Mouse (Mus musculus) v-Abl transformed pro-B cells (cell line): Measurements from ENCODE around the gene Tmem86b.

Experiments used
- in situ Hi-C, 2 experiments: fragments of 400-800 bp; cut with MboI; formaldehyde crosslinking; loops; one replicate each; pipeline ENCODE4 v1.15.1; 2025; ENCODE audit not compliant: unreplicated experiment in 2 of 2

The Tmem86b gene

DNA sequence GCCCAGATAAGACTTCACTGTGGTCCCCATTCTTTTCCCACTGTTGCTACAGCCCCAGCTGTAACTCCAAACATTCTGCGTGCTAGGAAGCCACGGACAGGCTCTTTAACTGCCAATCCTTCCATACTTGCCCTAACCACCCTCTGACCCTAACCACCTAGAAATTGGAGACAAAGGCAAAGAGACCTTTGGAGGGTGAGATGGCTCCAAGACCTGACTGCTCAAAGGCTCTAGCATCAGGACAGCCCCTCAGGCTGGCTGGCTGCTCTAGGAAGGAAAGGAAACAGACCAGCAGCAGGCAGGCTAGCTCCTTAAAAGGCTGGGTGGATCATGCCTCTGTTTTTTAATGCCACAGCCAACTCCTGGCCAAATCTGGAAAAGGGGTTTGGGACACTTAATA, 23.0 kb upstream of the Tmem86b start:
- in situ Hi-C loops, result loop anchor here (25.0 kb wide), 2 partner anchors 408 to 967 kb away; partner anchors contain the start of genes Mboat7 (in 2 of the 2), Tmc4 (in 2 of the 2), Tsen34 (in 2 of the 2) and U2af2 (in 1 of the 2)

DNA sequence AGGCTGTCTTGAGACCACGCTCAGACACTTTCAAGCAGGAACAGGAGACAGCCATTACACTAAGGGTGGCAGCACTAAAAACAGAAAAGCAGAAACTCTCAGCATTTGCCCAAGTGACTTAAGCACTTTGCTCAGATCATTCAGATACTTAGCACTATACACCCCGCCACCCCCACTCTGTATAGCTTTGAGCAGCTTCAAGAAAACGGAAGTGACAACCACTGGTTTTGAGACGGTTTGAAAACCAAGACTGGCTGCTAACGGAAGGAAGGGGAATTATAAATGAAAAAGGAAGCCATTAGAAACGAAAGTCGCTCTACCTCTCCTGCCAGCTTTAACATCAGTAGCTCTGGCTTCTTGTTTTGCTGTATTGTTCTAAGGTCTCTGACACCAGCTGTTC, 22.6 kb upstream of the Tmem86b start:
- in situ Hi-C loops, result loop anchor here (25.0 kb wide), 2 partner anchors 409 to 966 kb away; partner anchors contain the start of genes Mboat7 (in 2 of the 2), Tmc4 (in 2 of the 2), Tsen34 (in 2 of the 2) and U2af2 (in 1 of the 2)

DNA sequence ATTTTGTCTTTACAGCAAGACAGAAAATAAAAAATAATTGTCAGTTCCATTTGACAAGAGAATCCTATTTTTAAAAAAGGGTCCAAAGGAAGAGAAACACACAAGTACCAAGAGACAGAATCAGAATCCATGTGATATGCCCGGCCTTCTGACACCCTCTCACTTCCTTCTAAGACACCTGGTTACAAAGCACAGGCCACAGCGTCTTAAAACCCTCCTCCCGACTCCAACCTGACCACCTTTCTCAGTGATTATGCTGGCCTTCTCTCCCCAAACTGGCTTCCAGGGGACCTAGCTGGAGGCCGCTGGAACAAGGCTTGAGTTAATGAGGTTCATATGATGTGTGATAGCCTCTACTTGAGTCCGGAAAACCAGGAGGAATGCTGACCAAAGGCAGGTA, 22.1 kb upstream of the Tmem86b start:
- in situ Hi-C loops, result loop anchor here (25.0 kb wide), 2 partner anchors 409 to 966 kb away; partner anchors contain the start of genes Mboat7 (in 2 of the 2), Tmc4 (in 2 of the 2), Tsen34 (in 2 of the 2) and U2af2 (in 1 of the 2)

DNA sequence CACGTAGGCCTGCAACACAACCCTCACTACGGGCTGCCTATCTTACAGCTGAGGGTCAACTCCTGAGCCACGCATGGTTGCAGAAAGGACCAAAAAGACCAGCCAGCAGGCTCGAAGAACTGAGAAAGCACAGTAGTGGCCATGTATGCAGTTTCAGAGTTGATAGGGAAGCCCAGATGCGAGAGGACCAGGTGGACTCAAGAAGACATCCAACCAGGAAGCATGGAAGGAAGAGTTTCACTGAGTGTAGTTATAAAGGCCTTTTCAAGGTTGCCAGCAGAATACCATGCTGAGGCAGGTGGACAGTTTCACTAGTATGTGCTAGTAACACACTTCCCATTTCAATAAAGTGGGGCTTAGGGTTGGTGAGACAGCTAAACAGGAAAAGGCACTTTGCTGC, 21.5 kb upstream of the Tmem86b start:
- in situ Hi-C loops, result loop anchor here (25.0 kb wide), 2 partner anchors 410 to 965 kb away; partner anchors contain the start of genes Mboat7 (in 2 of the 2), Tmc4 (in 2 of the 2), Tsen34 (in 2 of the 2) and U2af2 (in 1 of the 2)

DNA sequence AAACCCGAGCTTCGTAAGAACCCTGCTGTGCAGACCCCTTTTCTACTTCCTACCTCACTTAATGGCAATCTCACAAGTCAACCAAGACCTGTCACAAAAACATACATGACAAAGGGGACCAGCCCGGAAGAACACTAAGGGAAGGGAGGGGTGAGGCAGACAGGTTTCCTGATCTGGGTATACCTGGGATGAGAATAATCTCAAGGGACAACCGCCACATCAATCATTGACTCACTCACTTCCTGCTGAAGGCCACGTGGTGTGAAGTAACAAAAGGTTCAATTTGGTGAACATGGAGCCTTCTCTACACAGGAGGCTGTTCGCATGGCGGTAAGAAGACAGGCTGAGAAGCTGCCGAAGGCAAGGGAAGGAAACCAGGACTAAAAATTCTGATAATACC, 20.4 kb upstream of the Tmem86b start:
- in situ Hi-C loops, result loop anchor here (25.0 kb wide), 2 partner anchors 411 to 964 kb away; partner anchors contain the start of genes Mboat7 (in 2 of the 2), Tmc4 (in 2 of the 2), Tsen34 (in 2 of the 2) and U2af2 (in 1 of the 2)

DNA sequence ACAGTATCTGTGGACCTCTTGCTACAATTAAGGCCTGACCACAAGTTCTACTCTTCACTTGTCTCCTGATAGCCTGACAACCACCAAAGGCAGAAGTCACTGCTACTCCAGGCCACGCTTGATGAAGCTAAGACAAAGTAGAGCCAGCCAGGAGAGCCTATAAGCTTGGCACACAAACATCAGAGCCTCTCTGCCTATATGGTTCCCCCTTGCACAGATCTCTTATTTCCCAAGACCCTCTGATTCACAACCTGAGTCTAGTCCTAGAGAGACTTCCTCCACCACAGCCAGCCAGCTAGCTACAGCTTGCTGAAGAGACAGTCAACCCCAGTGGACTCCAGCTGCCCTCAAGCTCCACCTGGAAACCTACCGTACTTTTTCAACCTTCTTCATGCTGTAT, 16.8 kb upstream of the Tmem86b start:
- in situ Hi-C loops, result loop anchor here (10.0 to 25.0 kb wide), 3 partner anchors 277 to 1361 kb away; partner anchors contain the start of genes Leng8 (in 1 of the 2), Myadm (in 1 of the 2), Nat14 (in 1 of the 2) and Prkcg (in 1 of the 2)

DNA sequence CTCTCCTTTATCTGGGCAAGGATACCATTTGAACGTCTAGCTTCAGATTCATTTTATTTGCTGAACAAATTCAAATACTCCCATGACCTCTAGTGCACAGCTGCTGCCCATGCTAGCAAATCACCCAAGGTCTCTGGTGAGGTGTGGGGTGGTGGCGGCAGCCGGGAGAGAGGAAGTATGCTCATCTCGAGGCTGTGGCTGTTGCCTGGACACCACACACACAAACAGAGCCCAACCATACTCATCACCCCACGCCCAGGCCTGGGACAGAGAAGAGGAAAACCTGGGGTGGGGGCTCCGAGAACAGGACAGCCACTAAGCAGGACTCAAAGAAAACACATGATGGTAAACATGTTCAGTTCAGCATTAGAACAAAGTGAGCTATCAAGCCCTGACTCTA, 16.1 kb upstream of the Tmem86b start:
- in situ Hi-C loops, result loop anchor here (10.0 to 25.0 kb wide), 3 partner anchors 278 to 1360 kb away; partner anchors contain the start of genes Leng8 (in 1 of the 2), Myadm (in 1 of the 2), Nat14 (in 1 of the 2) and Prkcg (in 1 of the 2)

DNA sequence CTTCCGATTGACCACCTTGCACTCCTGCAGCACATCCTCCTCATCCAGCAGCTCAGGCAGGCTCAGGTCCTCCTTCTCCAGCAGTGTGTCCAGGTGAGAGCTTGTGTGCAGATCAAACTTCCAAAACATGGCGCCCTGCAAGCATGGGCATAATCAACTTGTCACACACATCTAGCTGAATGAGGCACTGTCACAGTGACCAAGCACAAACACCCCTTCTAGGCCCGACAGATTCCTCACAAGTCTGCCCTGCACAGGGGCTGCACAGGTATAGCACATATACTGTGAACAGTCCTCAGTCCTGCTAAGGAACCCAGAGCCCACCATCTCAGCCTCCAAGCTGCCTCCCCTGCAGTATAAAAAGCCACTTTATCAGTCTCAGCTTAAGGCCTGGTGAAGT, 15.6 kb upstream of the Tmem86b start:
- in situ Hi-C loops, result loop anchor here (10.0 to 25.0 kb wide), 3 partner anchors 278 to 1360 kb away; partner anchors contain the start of genes Leng8 (in 1 of the 2), Myadm (in 1 of the 2), Nat14 (in 1 of the 2) and Prkcg (in 1 of the 2)

DNA sequence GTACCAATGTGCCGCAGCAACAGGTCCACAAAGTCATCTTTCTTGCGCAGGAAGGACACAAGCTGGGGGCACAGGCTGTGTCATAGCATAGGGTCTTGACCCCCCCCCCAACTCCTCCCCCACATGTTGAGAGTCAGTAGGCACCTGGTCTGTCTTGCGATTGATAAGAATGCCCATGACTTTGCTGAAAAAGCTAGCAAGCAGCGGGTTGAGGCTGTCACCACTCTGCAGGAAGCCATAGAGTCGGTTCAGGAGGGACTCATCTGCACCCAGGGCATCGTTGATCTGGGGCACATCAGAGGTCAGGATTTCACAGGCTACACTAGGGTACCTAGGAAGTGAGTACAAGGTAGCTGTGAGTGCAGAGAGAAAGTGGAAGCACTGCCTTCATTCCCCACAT, 12.0 kb upstream of the Tmem86b start:
- in situ Hi-C loops, result loop anchor here (5.0 to 25.0 kb wide), 4 partner anchors 39 to 1356 kb away; partner anchors contain the start of genes Leng8 (in 1 of the 2), Myadm (in 1 of the 2), Nat14 (in 1 of the 2) and Prkcg (in 1 of the 2)

DNA sequence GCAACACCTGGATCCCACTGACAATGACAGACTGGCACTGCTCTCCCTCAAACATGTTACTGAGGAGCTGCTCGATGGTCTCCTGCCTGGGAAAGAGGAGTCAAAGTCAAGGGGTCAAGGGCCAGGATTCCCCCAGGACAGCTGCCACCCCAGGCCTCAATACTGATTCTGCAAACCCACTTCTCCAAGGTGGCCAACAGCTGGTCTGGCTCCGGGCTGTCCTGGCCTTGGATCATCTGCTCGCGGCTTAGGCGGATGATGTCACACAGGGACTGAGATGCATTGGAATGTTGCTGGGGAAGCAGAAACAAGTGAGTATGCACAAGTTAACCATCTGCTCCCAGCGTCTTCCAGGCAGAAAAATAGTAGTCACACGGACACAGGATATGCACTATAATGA, 10.7 kb upstream of the Tmem86b start:
- in situ Hi-C loops, result loop anchor here (5.0 to 25.0 kb wide), 4 partner anchors 40 to 1355 kb away; partner anchors contain the start of genes Leng8 (in 1 of the 2), Myadm (in 1 of the 2), Nat14 (in 1 of the 2) and Prkcg (in 1 of the 2)

DNA sequence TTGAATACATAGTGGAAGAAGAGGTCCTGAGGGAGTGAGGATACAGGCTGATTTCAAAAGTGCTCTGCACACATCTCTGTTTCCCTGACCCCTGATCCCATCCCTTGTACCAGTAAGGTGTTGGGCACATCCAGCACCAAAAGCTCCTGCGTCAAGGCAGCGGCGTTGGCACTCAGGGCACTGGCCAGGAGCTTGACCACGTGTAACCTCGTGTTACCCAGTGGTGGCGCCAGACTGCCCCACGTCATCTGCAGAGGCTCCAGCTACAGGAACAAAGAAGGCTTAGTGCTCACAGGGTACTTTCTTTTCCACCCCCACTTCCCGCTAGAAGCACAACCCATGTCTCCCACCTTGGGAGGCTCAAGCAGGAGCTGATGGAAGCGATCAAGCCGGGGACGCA, 9.9 kb upstream of the Tmem86b start:
- in situ Hi-C loops, result loop anchor here (5.0 to 25.0 kb wide), 4 partner anchors 41 to 1354 kb away; partner anchors contain the start of genes Leng8 (in 1 of the 2), Myadm (in 1 of the 2), Nat14 (in 1 of the 2) and Prkcg (in 1 of the 2)

DNA sequence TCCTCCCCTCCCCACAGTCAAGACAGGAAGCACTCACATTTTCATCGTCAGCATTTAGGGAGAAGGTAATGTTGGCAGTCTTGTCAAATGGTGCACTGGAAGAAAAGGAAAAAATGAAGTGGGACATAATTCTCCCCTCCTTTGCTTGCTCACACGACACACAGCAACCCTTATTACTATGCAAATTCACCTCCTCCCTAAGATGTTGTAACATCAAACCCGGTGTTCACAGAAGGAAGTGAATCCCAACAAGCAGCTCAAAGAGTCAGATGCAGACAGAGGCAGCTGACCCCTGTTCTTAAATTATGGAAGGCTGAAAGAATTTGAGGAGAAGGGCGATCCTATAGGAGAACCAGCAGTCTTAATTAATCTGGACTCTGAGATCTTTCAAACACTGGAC, 5.0 kb upstream of the Tmem86b start:
- in situ Hi-C loops, result loop anchor here (25.0 kb wide), 2 partner anchors 499 to 1349 kb away; partner anchors contain the start of genes Leng8 (in 1 of the 2), Myadm (in 1 of the 2) and Prkcg (in 1 of the 2)

DNA sequence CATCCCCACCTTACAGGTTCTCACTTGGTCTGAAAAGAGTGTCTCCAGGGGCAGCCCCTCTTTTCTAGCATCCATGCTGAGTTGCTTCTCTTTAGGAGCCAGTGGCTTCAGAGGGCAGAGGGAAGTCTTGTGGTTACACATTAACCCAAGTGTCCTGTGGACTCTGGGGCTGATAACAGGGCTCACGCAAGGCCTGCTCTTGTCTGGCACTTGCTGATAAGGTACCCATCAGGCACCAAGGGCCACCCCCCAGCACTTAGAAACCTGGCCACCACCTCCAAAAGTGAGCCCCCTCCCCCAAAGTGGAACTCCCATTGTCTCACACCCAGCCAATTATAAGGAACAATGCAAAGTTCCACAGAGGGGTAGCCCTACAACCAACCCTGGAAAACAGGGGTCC, 1.0 kb downstream of the Tmem86b start:
- in situ Hi-C loops, result loop anchor here (25.0 kb wide), 2 partner anchors 493 to 1343 kb away; partner anchors contain the start of genes Leng8 (in 1 of the 2), Myadm (in 1 of the 2) and Prkcg (in 1 of the 2)

DNA sequence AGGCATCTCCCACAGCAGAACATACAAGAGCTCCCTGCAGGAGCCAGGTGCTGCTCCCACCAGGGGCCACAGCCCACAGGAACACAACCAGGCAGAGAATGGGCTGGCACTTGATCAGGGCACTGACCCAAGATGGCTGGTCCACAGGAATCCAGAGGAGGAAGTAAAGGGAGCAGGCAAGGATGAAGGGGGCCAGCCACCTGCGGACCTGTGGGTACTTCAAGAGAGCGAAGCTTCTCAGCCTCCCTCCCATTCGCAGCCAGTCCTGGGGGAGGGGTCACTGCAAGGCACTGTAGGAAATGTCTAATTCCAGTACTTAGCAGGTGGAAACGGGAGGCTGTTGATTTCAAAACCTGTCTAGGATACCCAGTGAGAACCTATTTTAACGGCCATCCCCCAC, 1.6 kb downstream of the Tmem86b start:
- in situ Hi-C loops, result loop anchor here (5.0 to 25.0 kb wide), 4 partner anchors 168 to 1342 kb away; partner anchors contain the start of genes Leng8 (in 1 of the 2), Myadm (in 1 of the 2) and Prkcg (in 1 of the 2)

DNA sequence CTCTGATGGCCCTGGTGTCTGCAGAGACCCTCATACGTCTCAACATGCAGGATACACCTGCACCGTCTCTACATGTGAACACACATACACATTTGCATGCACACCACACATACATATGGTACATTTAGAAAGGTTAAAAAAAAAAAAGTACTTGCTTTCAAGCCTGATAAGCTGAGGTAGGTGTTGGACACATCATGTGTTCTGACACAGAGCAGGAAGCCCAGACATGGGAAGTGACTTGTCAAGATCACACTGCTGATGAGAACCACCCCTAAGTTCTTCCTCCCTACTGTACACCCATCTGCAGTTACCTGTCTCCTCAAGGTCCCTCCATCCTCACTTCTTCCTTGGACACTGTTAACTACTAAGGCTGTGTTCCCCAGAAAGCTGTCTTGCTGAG, 5.3 kb downstream of the Tmem86b start:
- in situ Hi-C loops, result loop anchor here (5.0 to 25.0 kb wide), 4 partner anchors 171 to 1339 kb away; partner anchors contain the start of genes Leng8 (in 1 of the 2), Myadm (in 1 of the 2) and Prkcg (in 1 of the 2)

DNA sequence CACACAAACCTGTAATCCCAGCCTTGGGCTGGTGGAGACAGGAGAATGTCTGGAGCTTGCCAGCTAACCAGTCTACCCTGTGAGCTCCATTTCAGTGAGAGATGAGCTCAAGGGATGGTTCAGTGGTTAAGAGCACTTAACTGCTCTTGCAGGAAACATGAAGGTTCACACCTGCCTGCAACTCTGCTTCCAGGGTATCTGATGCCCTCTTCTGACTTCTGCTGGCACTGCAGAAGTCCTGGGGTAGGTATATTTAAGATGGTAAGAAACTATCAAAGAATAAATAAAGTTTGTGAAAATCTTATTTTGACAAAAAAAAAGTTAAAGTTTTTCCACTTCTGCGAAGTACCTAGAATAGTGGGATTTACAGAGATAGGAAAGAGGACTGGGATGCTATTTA, 6.9 kb downstream of the Tmem86b start:
- in situ Hi-C loops, result loop anchor here in 1 of 2 experiments (10.0 kb wide), 1 partner anchor 310 kb away; no protein-coding TSS in a partner anchor

DNA sequence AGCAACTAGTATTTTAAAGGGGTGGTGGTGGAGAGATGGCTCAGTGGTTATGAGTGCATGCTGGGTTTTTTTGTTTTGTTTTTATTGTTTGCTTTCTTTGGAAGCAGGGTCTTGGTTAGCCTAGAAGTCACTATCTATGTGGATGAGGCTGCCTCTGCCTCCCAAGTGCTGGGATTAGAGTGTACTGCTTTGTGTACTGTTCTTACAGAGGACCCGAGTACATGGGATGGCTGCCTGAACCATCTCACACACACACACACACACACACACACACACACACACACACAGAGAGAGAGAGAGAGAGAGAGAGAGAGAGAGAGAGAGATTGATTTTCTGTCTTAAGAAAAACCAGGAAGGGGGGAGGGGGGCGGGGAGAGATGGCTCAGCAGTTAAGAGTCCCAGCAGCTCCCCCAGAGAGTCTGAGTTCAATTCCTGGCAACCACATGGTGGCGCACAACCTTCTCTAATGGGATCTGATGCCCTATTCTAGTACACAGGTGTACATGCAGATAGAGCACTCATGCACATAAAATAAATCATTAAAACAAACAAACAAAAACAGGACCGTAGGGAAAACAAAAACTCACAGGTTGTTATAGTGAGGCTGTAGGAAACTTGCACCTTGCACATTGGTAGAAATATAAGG, 7.6 kb downstream of the Tmem86b start:
- in situ Hi-C loops, result loop anchor here in 1 of 2 experiments (10.0 kb wide), 1 partner anchor 311 kb away; no protein-coding TSS in a partner anchor

DNA sequence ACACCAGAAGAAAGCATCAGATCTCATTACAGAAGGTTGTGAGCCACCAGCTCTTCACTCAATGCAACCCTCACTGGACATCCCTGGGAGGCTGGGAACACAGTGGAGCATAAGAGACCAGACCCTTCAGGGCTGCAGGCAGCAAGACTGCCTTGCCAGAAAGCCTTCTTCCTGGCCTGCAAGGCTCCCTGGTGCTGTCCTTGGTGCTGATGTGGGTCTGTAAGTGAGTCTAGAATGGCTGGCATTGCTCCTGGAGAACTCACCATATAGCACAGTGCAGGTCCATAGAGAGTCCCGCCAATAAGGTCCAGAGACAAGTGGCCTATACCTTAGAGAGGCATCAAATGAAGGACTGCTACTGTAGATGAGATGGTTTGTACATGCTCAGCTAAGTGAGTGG, 11.2 kb downstream of the Tmem86b start:
- in situ Hi-C loops, result loop anchor here in 1 of 2 experiments (10.0 kb wide), 1 partner anchor 315 kb away; no protein-coding TSS in a partner anchor

DNA sequence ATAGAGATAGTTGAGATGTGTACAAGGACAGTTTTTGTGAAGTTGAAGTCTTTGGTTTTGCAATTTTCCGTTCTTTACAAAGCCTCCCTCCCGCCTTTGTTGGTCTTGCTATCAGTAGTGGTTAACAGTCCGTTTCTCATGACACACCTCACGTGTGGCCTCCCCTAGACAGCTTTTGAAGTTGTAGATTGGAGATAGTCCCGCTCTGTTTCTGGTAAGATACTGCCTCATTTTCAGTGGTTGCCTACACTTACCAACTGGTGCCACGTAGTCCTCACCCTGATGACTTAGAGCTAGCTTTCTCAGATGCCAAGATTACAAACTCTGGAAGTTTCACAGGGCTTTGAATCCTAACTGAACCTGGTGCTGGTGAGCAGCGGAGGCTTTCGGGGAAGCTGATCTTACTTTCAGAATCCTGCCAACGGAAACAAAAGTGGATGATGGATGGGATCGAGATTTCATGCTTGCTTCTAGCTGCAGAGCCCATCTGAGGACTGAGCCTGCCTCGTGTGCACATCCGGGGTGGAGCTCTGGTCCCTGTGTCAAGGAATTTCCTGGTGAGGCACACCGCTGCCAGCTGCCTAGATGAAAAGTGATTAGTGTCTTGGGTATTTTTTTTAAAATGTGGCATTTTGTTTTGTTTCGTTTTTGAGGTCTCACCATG, 17.4 kb downstream of the Tmem86b start:
- in situ Hi-C loops, result loop anchor here in 1 of 2 experiments (5.0 kb wide), 1 partner anchor 52 kb away; no protein-coding TSS in a partner anchor
